Mouse (Mus musculus) lung, postnatal 25 days (tissue): ENCODE data around the gene Gm34302.
"Not testable (repeated sequence)": the region's sequence is repeated elsewhere in the genome, so short reads cannot be mapped to it uniquely, and the experiment has no call there.

Source experiments
- DNase-seq: peaks from one replicate; pipeline ENCODE4 v3.0.0; 2022; ENCODE audit warnings: low spot score

Gene Gm34302

DNA sequence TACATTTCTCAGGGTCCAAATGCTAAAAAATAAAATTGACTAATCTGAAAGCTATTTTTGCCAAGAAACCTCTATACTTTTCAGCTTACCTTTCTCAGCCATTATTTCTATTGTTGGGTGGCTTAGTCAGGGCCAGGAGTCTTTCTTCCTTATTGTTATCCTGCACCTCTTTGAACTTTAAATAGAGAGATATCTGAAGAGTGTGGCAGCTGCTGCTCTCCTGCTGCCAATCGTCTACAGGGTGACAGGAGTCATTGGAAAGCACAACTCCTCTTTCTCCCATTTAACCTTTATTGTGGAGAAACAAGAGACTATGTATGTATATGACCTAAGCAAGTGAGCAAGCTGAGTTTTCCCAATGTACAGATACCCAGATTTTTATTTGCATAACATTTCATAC is at the start of gene Gm34302:
Gm34302 (minus strand) TSS at position 154 of the 400 bp plus-strand sequence.
- no peak for DNase-seq

DNA sequence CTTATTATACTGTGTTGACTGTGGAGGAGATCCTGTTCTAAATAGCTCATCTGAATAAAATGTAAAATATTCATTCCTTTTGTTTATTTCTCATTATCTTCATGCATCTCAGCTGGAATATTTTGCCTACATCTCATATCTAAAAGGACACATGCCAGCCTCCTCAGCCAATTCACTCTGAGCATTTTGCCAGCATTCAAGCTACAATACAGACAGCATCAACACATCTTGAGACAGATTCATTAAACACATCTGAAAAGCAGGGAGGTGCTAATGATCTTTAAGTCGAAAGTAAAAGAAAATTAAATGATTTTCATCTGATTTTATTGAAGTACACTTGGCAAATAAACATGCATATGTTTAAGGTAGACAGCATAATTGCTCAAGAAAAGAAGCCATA is 48.2 kb upstream of the Gm34302 start:
- DNase-seq: no peak

DNA sequence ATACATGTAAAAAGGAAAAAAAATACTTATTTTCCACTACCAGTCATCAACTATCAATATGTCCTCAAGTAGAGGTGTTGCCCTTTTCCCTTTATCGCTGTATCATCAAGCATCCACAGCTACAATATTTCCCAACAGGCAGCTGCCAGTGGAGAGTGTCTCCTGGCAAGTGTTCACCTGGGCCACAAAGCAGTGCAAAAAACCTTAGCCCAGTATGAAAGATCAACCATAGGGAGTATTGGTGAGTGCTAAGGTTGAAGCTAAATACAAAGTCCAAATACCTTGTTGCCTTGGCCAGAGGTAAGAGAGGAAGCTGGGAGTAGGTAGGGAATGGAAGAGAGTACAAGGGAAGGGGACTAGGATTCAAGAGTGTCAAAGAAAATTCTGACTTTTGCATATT is 34.0 kb upstream of the Gm34302 start:
- DNase-seq: no peak

DNA sequence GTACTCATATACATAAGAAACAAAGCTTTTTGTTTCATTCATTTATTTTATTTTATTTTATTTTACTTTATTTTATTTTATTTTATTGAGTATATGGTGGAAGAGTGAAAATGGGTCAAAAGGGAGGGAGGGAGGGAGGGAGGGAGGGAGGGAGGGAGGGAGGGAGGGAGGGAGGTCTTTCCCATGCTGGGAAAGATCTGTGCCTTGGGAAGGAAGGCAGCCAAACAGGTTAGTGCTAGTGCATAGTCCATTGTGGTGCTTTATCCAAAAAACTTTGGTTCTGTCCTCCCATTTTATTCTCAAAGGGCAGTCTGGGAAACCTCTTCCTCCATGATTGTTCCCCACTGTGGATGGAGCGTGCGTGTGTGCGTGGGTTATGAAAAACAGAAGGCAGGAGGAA is 32.6 kb upstream of the Gm34302 start:
- DNase-seq: not testable (repeated sequence)

DNA sequence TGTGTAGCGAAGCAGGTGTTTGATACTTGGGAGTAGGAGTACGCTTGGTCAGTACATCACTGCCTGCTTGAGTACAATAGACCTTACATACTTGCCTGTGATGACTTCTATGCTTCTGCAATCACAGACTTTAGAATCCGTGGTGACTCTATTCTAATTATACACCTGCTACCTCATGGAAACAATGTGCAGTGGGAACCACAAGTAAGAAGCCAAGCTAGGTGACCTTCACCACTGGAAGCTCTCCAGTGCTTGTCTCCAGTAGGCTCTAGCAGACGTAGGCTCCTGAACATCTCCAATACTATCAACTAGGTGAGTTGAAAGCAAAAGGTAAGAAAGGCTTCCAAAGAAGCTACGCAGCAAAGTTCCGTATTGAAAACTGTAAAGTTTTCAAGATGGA is 27.6 kb upstream of the Gm34302 start:
- DNase-seq: no peak

DNA sequence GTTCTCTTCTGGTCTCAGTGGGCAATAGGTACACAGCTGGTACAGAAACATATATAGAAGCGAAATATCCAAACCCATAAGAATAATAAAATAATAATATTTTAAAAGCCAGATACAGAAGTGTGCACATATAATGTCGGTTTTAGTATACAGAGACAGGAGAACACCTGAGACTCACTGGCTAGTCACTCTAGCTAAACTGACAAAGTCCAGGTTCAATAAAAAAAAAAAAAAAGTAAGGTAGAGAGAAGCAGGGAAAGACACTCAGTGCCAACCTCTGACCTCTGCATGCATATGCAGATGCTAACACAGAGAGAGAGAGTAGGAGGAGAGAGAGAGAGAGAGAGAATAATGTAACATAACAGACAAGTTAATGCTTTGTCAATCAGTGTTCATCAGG is 25.8 kb upstream of the Gm34302 start:
- DNase-seq: no peak

DNA sequence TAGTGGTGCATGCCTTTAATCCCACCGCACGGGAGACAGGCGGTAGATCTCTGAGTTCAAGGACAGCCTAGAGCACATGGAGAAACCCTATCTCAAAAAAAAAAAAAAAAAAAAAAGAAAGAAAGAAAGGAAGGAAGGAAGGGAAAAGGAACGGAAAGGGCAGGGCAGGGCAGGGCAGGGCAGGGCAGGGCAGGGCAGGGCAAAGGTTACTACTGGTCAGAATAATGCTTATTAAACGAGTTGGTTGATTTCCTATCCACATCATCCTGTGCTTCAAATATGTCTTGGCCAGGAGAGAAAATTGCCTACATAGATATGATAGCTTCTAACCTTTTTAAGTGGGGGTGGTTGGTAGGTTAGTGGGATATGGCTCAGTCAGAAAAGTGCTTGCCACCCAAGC is 25.2 kb upstream of the Gm34302 start:
- no peak for DNase-seq

DNA sequence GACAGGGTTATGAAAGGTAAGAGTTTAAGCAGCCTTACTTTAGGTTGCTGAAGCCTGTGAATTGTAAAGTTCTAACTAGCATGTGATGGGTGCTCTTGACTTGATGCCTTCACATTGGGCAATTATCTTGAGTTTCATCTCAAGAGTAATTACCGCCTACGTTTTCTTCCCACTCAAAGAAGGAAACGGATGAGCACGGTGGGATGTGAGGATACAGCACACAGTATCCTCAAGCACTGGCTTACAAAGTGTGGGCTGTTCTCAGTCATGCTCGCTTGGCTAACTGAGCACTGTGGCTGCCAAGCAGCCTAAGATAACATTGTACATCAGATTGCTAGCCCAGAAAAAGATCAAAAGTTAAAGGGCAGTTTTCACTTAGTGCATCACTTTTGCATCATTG is 20.8 kb upstream of the Gm34302 start:
- no peak for DNase-seq

DNA sequence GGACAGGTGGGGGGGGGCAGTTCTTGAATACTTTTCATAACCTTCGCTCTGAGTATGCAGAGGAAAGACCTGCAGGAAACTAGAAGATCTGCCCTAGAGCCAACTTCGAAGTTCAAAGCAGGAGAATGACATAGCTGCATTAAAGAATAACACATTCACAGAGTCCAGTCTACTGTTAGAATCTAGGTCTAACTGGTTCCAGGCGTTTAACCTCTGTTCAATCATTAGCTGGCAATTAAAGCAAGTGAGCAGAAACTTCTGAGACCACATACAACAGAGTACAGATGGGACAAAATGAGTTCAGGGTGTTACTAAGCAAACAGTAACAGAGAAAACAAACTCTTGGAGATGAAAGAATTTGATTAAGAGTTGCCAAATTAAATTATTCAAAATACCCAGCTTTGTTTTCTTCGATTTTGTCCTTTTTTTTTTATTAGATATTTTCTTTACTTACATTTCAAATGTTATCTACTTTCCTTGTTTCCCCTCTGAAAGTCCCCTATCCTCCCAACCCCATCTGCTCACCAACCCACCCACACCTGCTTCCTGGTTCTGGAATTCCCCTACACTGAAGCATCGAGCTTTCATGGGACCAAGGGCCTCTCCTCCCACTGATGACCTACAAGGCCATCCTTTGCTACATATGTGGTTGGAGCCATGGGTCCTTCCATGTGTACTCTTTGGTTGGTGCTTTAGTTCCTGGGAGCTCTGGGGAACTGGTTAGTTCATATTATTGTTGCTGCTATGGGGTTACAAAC is 11.1 kb upstream of the Gm34302 start:
- no peak for DNase-seq

DNA sequence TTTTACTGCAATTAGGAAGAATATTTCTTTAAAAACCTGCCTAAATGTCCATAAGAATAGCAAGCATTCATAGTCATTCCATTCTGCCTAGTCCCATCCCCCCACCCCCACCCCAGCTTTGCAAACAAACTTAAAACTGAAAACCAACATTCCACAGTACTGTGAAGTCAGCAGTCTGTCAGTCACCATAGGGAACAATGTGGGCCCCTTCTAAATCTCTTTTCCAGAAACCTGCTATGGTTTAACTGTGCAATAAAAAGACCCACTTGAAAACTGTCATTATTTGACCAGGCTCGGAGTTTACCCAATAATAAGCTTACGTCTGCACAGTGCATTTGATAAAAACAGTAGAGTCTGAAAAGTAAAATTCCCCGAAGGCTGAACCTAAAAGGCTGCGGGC is 9.9 kb upstream of the Gm34302 start:
- no peak for DNase-seq

DNA sequence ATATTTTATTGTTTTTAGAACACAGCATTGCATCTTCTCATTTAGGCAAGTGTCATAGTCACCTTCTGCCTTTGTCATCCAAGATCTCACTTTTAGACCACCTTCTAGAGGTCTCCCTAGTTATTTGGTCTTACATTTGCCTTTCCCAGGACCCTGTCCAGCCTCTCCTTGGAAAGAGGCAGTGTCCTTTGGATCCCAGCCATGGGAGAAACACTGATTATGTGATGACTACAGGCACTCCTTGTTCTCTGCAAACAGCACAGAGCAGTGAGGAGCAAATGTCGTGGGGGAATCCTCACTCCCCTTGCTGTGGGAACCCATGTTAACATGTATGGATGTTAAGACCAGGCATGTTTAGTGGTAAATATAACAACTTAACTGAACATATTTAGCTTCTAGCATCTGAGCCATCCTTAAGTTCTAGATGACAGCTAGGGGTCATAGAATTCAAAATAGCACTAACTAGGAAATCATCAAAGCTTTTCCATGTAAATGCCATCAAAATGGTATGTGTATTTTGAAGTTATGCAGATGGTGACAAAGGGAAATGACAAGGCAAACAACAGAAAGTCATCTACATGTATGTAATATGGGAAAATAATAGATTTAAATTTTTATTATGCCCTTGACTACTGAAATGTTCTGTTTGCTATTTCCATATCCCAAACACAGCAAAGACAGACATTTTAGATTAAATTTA is 43.1 kb downstream of the Gm34302 start:
- DNase-seq: peak; percentile 31

DNA sequence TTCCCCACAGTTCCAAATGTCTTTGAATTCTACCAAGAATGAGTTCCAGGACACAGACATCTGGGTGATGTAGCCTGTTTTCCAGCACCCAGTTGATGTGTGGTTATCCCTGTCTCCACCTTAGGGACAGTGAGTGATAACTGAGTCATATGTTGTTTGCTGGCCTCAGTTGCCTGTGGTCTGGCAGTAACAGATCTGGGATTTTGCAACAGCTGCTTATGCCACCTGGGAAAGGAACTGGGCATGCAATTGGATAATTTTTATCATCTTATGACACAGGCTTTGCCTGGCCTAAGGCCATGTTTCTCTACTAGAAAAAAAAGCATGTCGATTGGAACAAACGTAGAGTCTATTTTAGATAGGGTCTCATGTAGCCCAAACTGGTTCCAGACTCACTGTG is 43.9 kb downstream of the Gm34302 start:
- DNase-seq: peak; percentile 1

DNA sequence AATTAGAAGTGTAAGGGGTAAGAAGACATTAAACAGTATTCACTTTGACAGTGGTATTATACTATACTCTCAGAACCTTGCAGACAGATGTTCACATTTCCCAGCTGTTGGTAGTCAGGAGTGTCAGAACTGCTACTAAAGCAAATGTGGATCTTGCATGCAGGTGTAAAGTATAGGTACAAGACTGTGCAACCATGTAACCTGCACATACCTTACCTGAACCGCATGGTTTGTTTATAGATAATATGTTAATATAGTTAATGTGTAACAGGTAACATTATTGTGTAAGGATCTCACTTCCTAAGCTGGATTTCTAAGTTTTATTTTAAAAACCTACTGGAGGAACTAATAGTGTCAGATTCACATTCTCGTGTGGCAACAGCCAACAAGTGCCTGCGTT is 44.8 kb downstream of the Gm34302 start:
- DNase-seq: no peak
